22 mouse cellular contexts compared by ENCODE assay signal in the genomic region with DNA sequence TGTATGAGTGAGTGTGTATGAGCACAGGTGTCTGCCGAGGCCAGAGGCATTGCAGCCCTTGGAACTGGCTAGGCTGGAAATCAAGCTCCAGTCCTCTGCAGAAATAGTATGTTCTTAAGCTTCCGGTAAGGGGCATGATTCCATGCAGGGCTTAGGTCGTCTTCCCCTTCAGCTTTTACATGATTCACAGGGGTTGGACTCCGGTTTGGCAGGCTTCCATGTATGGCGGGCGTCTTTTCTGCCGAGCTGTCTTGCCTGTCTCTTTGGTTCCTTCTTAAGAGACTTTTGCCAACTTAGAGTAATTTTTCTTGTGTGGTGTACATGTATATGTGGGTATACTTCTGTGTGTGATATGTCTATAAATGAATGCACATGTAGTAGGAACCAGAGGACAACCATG. TPM values are rescaled to one million over a fixed set of nuclear protein-coding genes. Genes with fewer than 3 reads are reported as not detected.
DNase-seq lines count a peak whose midpoint lies in the region; ATAC-seq and TF ChIP-seq lines count a peak whose summit lies in the region.
"Had no signal": no experiment of that assay in that cellular context is flagged by ENCODE, and none has a peak within 500 bp of the region (broad histone marks: within the 10 kb centered on the region; RNA-seq: fewer than 3 reads in every experiment).

No protein-coding gene starts in this region.

- 76% methylated on average over 7 of the region's 7 CpGs for WGBS in lung, embryonic 14.5 days
- 66% methylated on average over 7 of the region's 7 CpGs for WGBS in lung, postnatal 0 days

- H3K4me3 ChIP-seq in lung, embryonic 14.5 days (ENCODE audit: low read depth, low read length) = no peak overlapping the region
- no peak overlapping the region for H3K4me3 ChIP-seq in lung, postnatal 0 days (ENCODE audit: low read depth, low read length)
- H3K4me3 ChIP-seq in MEL (ENCODE audit: control insufficient read depth in 1 of 2, insufficient read depth in 1 of 2, low read depth in 2 of 2, low read length in 2 of 2) = no peak overlapping the region
- no peak overlapping the region for H3K4me3 ChIP-seq in bone marrow macrophage, adult 2 months (ENCODE audit: insufficient read depth, low read length)
- H3K4me3 ChIP-seq: embryonic facial prominence, embryonic 15.5 days; forebrain, embryonic 12.5 days; gastrocnemius, adult 2 months; heart, embryonic 13.5 days; hindbrain, embryonic 12.5 days; midbrain, embryonic 10.5 days had no signal

- TF ChIP-seq POLR2A in MEL (IDR thresholded peaks at IDR 0.05; ENCODE audit: control insufficient read depth in 1 of 2, insufficient read depth in 1 of 2, low read depth in 1 of 2, low read length in 2 of 2, poor library complexity in 1 of 2) = no peak
- no peak for TF ChIP-seq POLR2A in bone marrow macrophage, adult 2 months (IDR thresholded peaks at IDR 0.05; ENCODE audit: borderline replicate concordance, low read depth, low read length)

- peak; percentile 25 for DNase-seq in gastrocnemius, postnatal 10 days
- DNase-seq in gastrocnemius, postnatal 25 days = no peak
- DNase-seq in lung, embryonic 14.5 days = peak; percentile 34
- DNase-seq in lung, postnatal 0 days (ENCODE audit: low spot score) = no peak
- DNase-seq in MEL (ENCODE audit: low read depth, low spot score) = peak; percentile 20
- no peak for DNase-seq in embryo, embryonic 10 days (ENCODE audit: low spot score)
- no peak for DNase-seq in left cerebral cortex, adult 18-20 months (ENCODE audit: low spot score in 2 of 2)
- DNase-seq: cerebellum, adult 11-12 months; gastrocnemius, adult 2 months; lung, postnatal 14 days had no signal

- TF ChIP-seq CTCF in lung, embryonic 14.5 days (IDR thresholded peaks at IDR 0.05; ENCODE audit: low read depth) = no peak
- no peak for TF ChIP-seq CTCF in lung, postnatal 0 days (IDR thresholded peaks at IDR 0.05)
- no peak for TF ChIP-seq CTCF in MEL (IDR thresholded peaks at IDR 0.05 in 2 of 3, conservative IDR thresholded peaks at IDR 0.05 in 1 of 3; ENCODE audit: control insufficient read depth in 1 of 3, insufficient read depth in 1 of 3, low read depth in 2 of 3, low read length in 3 of 3, poor library complexity in 1 of 3, severe bottlenecking in 1 of 3)
- no peak for TF ChIP-seq CTCF in bone marrow macrophage, adult 2 months (IDR thresholded peaks at IDR 0.05; ENCODE audit: low read depth, low read length)

- no peaks in the 10 kb centered on the region for H3K9me3 ChIP-seq in lung, embryonic 14.5 days (ENCODE audit: low read depth, low read length)
- H3K9me3 ChIP-seq in lung, postnatal 0 days (ENCODE audit: low read length) = no peaks in the 10 kb centered on the region
- H3K9me3 ChIP-seq in MEL (replicated peaks; ENCODE audit: insufficient read depth, low read length) = no peaks in the 10 kb centered on the region
- H3K9me3 ChIP-seq: embryonic facial prominence, embryonic 15.5 days; forebrain, embryonic 12.5 days; heart, embryonic 13.5 days; hindbrain, embryonic 12.5 days; midbrain, embryonic 10.5 days had no signal

- no peaks in the 10 kb centered on the region for H3K79me2 ChIP-seq in MEL (ENCODE audit: control insufficient read depth, insufficient read depth, low read length, poor library complexity)

- peaks cover 83% of the 10 kb centered on the region for H3K36me3 ChIP-seq in lung, embryonic 14.5 days (ENCODE audit: insufficient read depth)
- H3K36me3 ChIP-seq in lung, postnatal 0 days (ENCODE audit: insufficient read depth, low read length) = peaks cover 59% of the 10 kb centered on the region
- H3K36me3 ChIP-seq in MEL (ENCODE audit: control insufficient read depth in 1 of 2, insufficient read depth in 2 of 2, low read length in 2 of 2) = peaks cover 2 to 23% of the 10 kb centered on the region in 2 experiments; a peak in 2 of 4 replicates

- no peak for TF ChIP-seq RAD21 in MEL (IDR thresholded peaks at IDR 0.05; ENCODE audit: low read depth, low read length)

- ATAC-seq in lung, embryonic 14.5 days (ENCODE audit: insufficient read depth) = no peak
- ATAC-seq in lung, postnatal 0 days = no peak
- ATAC-seq: intestine, postnatal 0 days had no signal

- no peaks in the 10 kb centered on the region for H3K27me3 ChIP-seq in lung, embryonic 14.5 days (ENCODE audit: insufficient read depth, low read length)
- H3K27me3 ChIP-seq in lung, postnatal 0 days (replicated peaks; ENCODE audit: insufficient read depth, low read length) = no peaks in the 10 kb centered on the region
- H3K27me3 ChIP-seq in MEL (ENCODE audit: control insufficient read depth in 1 of 2, insufficient read depth in 2 of 2, low read length in 2 of 2) = no peaks in the 10 kb centered on the region
- H3K27me3 ChIP-seq: embryonic facial prominence, embryonic 15.5 days; forebrain, embryonic 12.5 days; heart, embryonic 13.5 days; hindbrain, embryonic 12.5 days had no signal

- H3K4me1 ChIP-seq in lung, embryonic 14.5 days (ENCODE audit: insufficient read depth) = no peaks in the 10 kb centered on the region
- no peaks in the 10 kb centered on the region for H3K4me1 ChIP-seq in lung, postnatal 0 days (ENCODE audit: insufficient read depth, low read depth, low read length)
- H3K4me1 ChIP-seq in MEL (ENCODE audit: control insufficient read depth in 1 of 2, insufficient read depth in 2 of 2, low read length in 2 of 2) = no peaks in the 10 kb centered on the region
- peaks cover 48% of the 10 kb centered on the region for H3K4me1 ChIP-seq in bone marrow macrophage, adult 2 months (ENCODE audit: control insufficient read depth, insufficient read depth, low read length)
- H3K4me1 ChIP-seq: embryonic facial prominence, embryonic 15.5 days; forebrain, embryonic 12.5 days; hindbrain, embryonic 12.5 days had no signal

- H3K9ac ChIP-seq in lung, embryonic 14.5 days = no peak overlapping the region
- H3K9ac ChIP-seq in lung, postnatal 0 days (replicated peaks; ENCODE audit: low read depth) = no peak overlapping the region
- no peak overlapping the region for H3K9ac ChIP-seq in MEL (ENCODE audit: control insufficient read depth, low read depth, low read length, poor library complexity, severe bottlenecking)
- H3K9ac ChIP-seq: embryonic facial prominence, embryonic 15.5 days; forebrain, embryonic 12.5 days; heart, embryonic 13.5 days; hindbrain, embryonic 12.5 days had no signal

- H3K27ac ChIP-seq in lung, embryonic 14.5 days (ENCODE audit: low read depth) = no peak overlapping the region
- no peak overlapping the region for H3K27ac ChIP-seq in lung, postnatal 0 days (ENCODE audit: low read length)
- no peak overlapping the region for H3K27ac ChIP-seq in MEL (ENCODE audit: control insufficient read depth, low read depth, low read length)
- H3K27ac ChIP-seq in bone marrow macrophage, adult 2 months (ENCODE audit: insufficient read depth, low read depth, low read length) = peak overlapping the region; percentile 49
- H3K27ac ChIP-seq: forebrain, embryonic 12.5 days; gastrocnemius, adult 2 months; heart, embryonic 13.5 days; hindbrain, embryonic 12.5 days; midbrain, embryonic 10.5 days; stomach, postnatal 0 days had no signal

- H3K4me2 ChIP-seq in lung, embryonic 14.5 days = no peak overlapping the region
- no peak overlapping the region for H3K4me2 ChIP-seq in lung, postnatal 0 days (replicated peaks; ENCODE audit: low read depth, low read length)
- H3K4me2 ChIP-seq: embryonic facial prominence, embryonic 15.5 days; forebrain, embryonic 12.5 days; heart, embryonic 13.5 days; hindbrain, embryonic 12.5 days; liver, embryonic 11.5 days had no signal

- no peak for TF ChIP-seq EP300 in lung, postnatal 0 days (IDR thresholded peaks at IDR 0.05)
- TF ChIP-seq EP300 in MEL (IDR thresholded peaks at IDR 0.05; ENCODE audit: low read depth in 1 of 2, low read length in 2 of 2) = no peak

TF ChIP-seq in MEL, 35 proteins besides CTCF, POLR2A, EP300 and RAD21 (continues in another document):
- no peak for TF ChIP-seq E2F4 (IDR thresholded peaks at IDR 0.05; ENCODE audit: borderline replicate concordance, low read depth, low read length)
- no peak for TF ChIP-seq UBTF (IDR thresholded peaks at IDR 0.05; ENCODE audit: borderline replicate concordance, insufficient read depth, low read depth, low read length)
- TF ChIP-seq POLR2AphosphoS2 (IDR thresholded peaks at IDR 0.05; ENCODE audit: low read length) = no peak
- no peak for TF ChIP-seq ZNF384 (IDR thresholded peaks at IDR 0.05; ENCODE audit: low read depth, low read length)
- TF ChIP-seq MXI1 (IDR thresholded peaks at IDR 0.05; ENCODE audit: low read depth, low read length) = no peak

RNA-seq across cellular contexts. Expression of a gene that starts 35.2 kb away (rescaled TPM):
- total RNA-seq in gastrocnemius, postnatal 10 days (2021) = 1 to 10 TPM; 5.3 to 5.6 TPM
- 1 to 10 TPM; 8.0 to 9.4 TPM for total RNA-seq in gastrocnemius, postnatal 25 days (2021)
- polyA plus RNA-seq in lung, embryonic 14.5 days (2014; fragmentation: Nextera tagmentation; extraction: Ambion mirVana) = 7.0 and 8.4 TPM in 2 replicates
- 34.9 and 48.8 TPM in 2 replicates for polyA plus RNA-seq in lung, postnatal 0 days (2015; fragmentation: Nextera tagmentation; extraction: Ambion mirVana)
- 7.6 and 7.7 TPM in 2 replicates for total RNA-seq in MEL (2012; rRNA removed)
- polyA plus RNA-seq in MEL (2012; ENCODE audit: insufficient read depth in 1 of 2, insufficient read length in 2 of 2, low read depth in 1 of 2, low replicate concordance in 2 of 2, missing spikeins in 1 of 2) = 10 to 100 TPM in 1 of 2 experiments, not detected in 1; 42.6 TPM
- polyA plus RNA-seq in bone marrow macrophage, adult 2 months (2012; ENCODE audit: insufficient read depth, insufficient read length, missing spikeins) = 2.9 and 3.0 TPM in 2 replicates
- total RNA-seq in left cerebral cortex, adult 18-20 months (2021) = 100 to 1,000 TPM; 289 to 307 TPM

RNA-seq across cellular contexts. Expression of a gene that starts 35.8 kb away (rescaled TPM):
- total RNA-seq in gastrocnemius, postnatal 10 days (2021) = 10 to 100 TPM; 26.4 to 44.1 TPM
- total RNA-seq in gastrocnemius, postnatal 25 days (2021) = 10 to 100 TPM; 23.8 to 27.4 TPM
- 74.2 and 76.0 TPM in 2 replicates for polyA plus RNA-seq in lung, embryonic 14.5 days (2014; fragmentation: Nextera tagmentation; extraction: Ambion mirVana)
- polyA plus RNA-seq in lung, postnatal 0 days (2015; fragmentation: Nextera tagmentation; extraction: Ambion mirVana) = 30.9 and 35.9 TPM in 2 replicates
- total RNA-seq in MEL (2012; rRNA removed) = 25.4 and 27.1 TPM in 2 replicates
- 10 to 100 TPM in 1 of 2 experiments, not detected in 1; 99.6 TPM for polyA plus RNA-seq in MEL (2012; ENCODE audit: insufficient read depth in 1 of 2, insufficient read length in 2 of 2, low read depth in 1 of 2, low replicate concordance in 2 of 2, missing spikeins in 1 of 2)
- 162 and 193 TPM in 2 replicates for polyA plus RNA-seq in bone marrow macrophage, adult 2 months (2012; ENCODE audit: insufficient read depth, insufficient read length, missing spikeins)
- total RNA-seq in left cerebral cortex, adult 18-20 months (2021) = 100 to 1,000 TPM; 111 to 127 TPM

RNA-seq across cellular contexts. Expression of a gene that starts 55.0 kb away (rescaled TPM):
- total RNA-seq in gastrocnemius, postnatal 10 days (2021) = not detected
- not detected for total RNA-seq in gastrocnemius, postnatal 25 days (2021)
- polyA plus RNA-seq in lung, embryonic 14.5 days (2014; fragmentation: Nextera tagmentation; extraction: Ambion mirVana) = not detected in 2 replicates
- polyA plus RNA-seq in lung, postnatal 0 days (2015; fragmentation: Nextera tagmentation; extraction: Ambion mirVana) = 0.54 TPM in 1 of 2 replicates, not detected in the other
- total RNA-seq in MEL (2012; rRNA removed) = not detected in 2 replicates
- polyA plus RNA-seq in MEL (2012; ENCODE audit: insufficient read depth in 1 of 2, insufficient read length in 2 of 2, low read depth in 1 of 2, low replicate concordance in 2 of 2, missing spikeins in 1 of 2) = not detected
- not detected in 2 replicates for polyA plus RNA-seq in bone marrow macrophage, adult 2 months (2012; ENCODE audit: insufficient read depth, insufficient read length, missing spikeins)
- total RNA-seq in left cerebral cortex, adult 18-20 months (2021) = not detected
- total RNA-seq: gastrocnemius, adult 2 months; left cerebral cortex, postnatal 25 days had no signal
- polyA plus RNA-seq: cortical plate, adult 2 months; forebrain, embryonic 12.5 days; heart, embryonic 13.5 days; hindbrain, embryonic 12.5 days; intestine, postnatal 0 days; liver, embryonic 11.5 days; midbrain, embryonic 10.5 days; spleen, adult 2 months; stomach, postnatal 0 days had no signal

Comparison
In these comparisons a context has a peak if more than half of its experiments do, and no peak if none do; other contexts are left out.
1. DNase-seq: peak in gastrocnemius, postnatal 10 days (single experiment), lung, embryonic 14.5 days (single experiment) and MEL (single experiment); none in gastrocnemius, postnatal 25 days (single experiment), lung, postnatal 0 days (single experiment), embryo, embryonic 10 days (single experiment) and left cerebral cortex, adult 18-20 months (0 of 2).
2. RNA of a gene that starts 35.2 kb away (total RNA-seq): 289 to 307 TPM in left cerebral cortex, adult 18-20 months; 8.0 to 9.4 TPM in gastrocnemius, postnatal 25 days, 7.6 to 7.7 TPM in MEL and 5.3 to 5.6 TPM in gastrocnemius, postnatal 10 days; every median in the first group is over 10 times any median in the second.